Mouse (Mus musculus) kidney, embryonic 16.5 days (tissue): ENCODE data around the gene Atxn7l1. TPM values are rescaled to one million over a fixed set of nuclear protein-coding genes. Genes with fewer than 3 reads are reported as not detected.

ENCODE experiments used
- ATAC-seq: fragments of 200-750 bp; cut with Nextera tagmentation; 2 replicates; pipeline ENCODE4 v1.8.0; 2017; ENCODE audit warnings: moderate TSS enrichment; ENCODE audit not compliant: low FRiP score, low TSS enrichment
- H3K27ac ChIP-seq: fragments of 300-500 bp; sonication (generic); 2 replicates; pipeline ENCODE4 v1.5.1; 2014; ENCODE audit warnings: low read length
- H3K27me3 ChIP-seq: fragments of 300-500 bp; sonication (generic); 2 replicates; pipeline ENCODE4 v1.6.1; 2014; ENCODE audit warnings: low read length, control low read depth, mixed read lengths; ENCODE audit not compliant: insufficient read depth
- H3K36me3 ChIP-seq: fragments of 300-500 bp; sonication (generic); 2 replicates; pipeline ENCODE4 v1.6.1; 2014; ENCODE audit warnings: low read length, control low read depth, mixed read lengths; ENCODE audit not compliant: insufficient read depth
- H3K4me1 ChIP-seq: fragments of 300-500 bp; sonication (generic); 2 replicates; pipeline ENCODE4 v1.6.1; 2014; ENCODE audit warnings: low read length, control low read depth, mixed read lengths; ENCODE audit not compliant: insufficient read depth
- H3K4me2 ChIP-seq: fragments of 300-500 bp; sonication (generic); replicated peaks from 2 replicates; pipeline ENCODE4 v1.6.1; 2014; ENCODE audit warnings: low read depth, low read length
- H3K4me3 ChIP-seq: fragments of 300-500 bp; sonication (generic); 2 replicates; pipeline ENCODE4 v1.5.1; 2014; ENCODE audit warnings: mild to moderate bottlenecking, low read length
- H3K9ac ChIP-seq: fragments of 300-500 bp; sonication (generic); replicated peaks from 2 replicates; pipeline ENCODE4 v1.6.1; 2014; ENCODE audit warnings: low read length
- H3K9me3 ChIP-seq: fragments of 300-500 bp; sonication (generic); 2 replicates; pipeline ENCODE4 v1.6.1; 2016; ENCODE audit warnings: low read length, control low read depth
- WGBS: fragments of 180-500 bp; shearing (Covaris S2); extraction: QIAGEN DNeasy Blood & Tissue Kit; methylation state at CpG from one replicate; pipeline ENCODE4 v1.1.7; 2014; 5-methylcytosine and 5-hydroxymethylcytosine counted together
- polyA plus RNA-seq: library from polyadenylated mRNA; unstranded; fragments of >200 nt; fragmentation: Nextera tagmentation; extraction: Ambion mirVana; gene quantifications from 2 replicates; pipeline ENCODE4 v1.2.1, GENCODE M21; 2015

The Atxn7l1 gene
- polyA plus RNA-seq, 1 experiment from 2014 or later: 9.9 TPM

GRCm38 (mm10) chr12:33190133-33190532 is 42.6 kb downstream of the Atxn7l1 start:
- no peak overlapping the region for H3K4me2 ChIP-seq
- no peak for ATAC-seq
- WGBS: 92% methylated on average over 7 of the region's 7 CpGs

GRCm38 (mm10) chr12:33190633-33191032 is 43.1 kb downstream of the Atxn7l1 start:
- no peaks in the 10 kb centered on the region for H3K9me3 ChIP-seq
- H3K9ac ChIP-seq: no peak overlapping the region
- peaks cover 14% of the 10 kb centered on the region for H3K4me1 ChIP-seq
- H3K36me3 ChIP-seq: no peaks in the 10 kb centered on the region
- no peaks in the 10 kb centered on the region for H3K27me3 ChIP-seq
- 68% methylated on average over 6 of the region's 6 CpGs for WGBS
- no peak overlapping the region for H3K4me2 ChIP-seq
- ATAC-seq: no peak
- no peak overlapping the region for H3K27ac ChIP-seq
- no peak overlapping the region for H3K4me3 ChIP-seq

More at GRCm38 (mm10) chr12:33190133-33190532, 42.6 kb downstream of the Atxn7l1 start:
- no peak overlapping the region for H3K27ac ChIP-seq
- H3K4me3 ChIP-seq: no peak overlapping the region
- H3K4me1 ChIP-seq: peaks cover 14% of the 10 kb centered on the region
- H3K36me3 ChIP-seq: no peaks in the 10 kb centered on the region
- H3K9ac ChIP-seq: no peak overlapping the region
- H3K27me3 ChIP-seq: no peaks in the 10 kb centered on the region
- no peaks in the 10 kb centered on the region for H3K9me3 ChIP-seq

GRCm38 (mm10) chr12:33193408-33193901 is 46.0 kb downstream of the Atxn7l1 start:
- H3K4me2 ChIP-seq: no peak overlapping the region
- H3K9me3 ChIP-seq: no peaks in the 10 kb centered on the region
- peak overlapping the region; percentile 27; the same call in 1 of the 2 replicates for H3K27ac ChIP-seq
- H3K27me3 ChIP-seq: no peaks in the 10 kb centered on the region
- no peaks in the 10 kb centered on the region for H3K36me3 ChIP-seq
- WGBS: 16% methylated on average over 11 of the region's 11 CpGs
- H3K9ac ChIP-seq: no peak overlapping the region
- H3K4me3 ChIP-seq: no peak overlapping the region
- H3K4me1 ChIP-seq: peaks cover 12% of the 10 kb centered on the region
- peak; percentile 84; the same call in 1 of the 2 replicates for ATAC-seq

GRCm38 (mm10) chr12:33195175-33195574 is 47.7 kb downstream of the Atxn7l1 start:
- H3K4me2 ChIP-seq: no peak overlapping the region
- 57% methylated on average over 8 of the region's 8 CpGs for WGBS

GRCm38 (mm10) chr12:33197287-33197686 is 49.8 kb downstream of the Atxn7l1 start:
- no peaks in the 10 kb centered on the region for H3K9me3 ChIP-seq
- no peak for ATAC-seq
- H3K4me3 ChIP-seq: no peak overlapping the region
- no peaks in the 10 kb centered on the region for H3K27me3 ChIP-seq
- no peak overlapping the region for H3K9ac ChIP-seq
- H3K27ac ChIP-seq: no peak overlapping the region
- H3K4me2 ChIP-seq: no peak overlapping the region
- no peaks in the 10 kb centered on the region for H3K36me3 ChIP-seq
- WGBS: 65% methylated on average over 6 of the region's 6 CpGs
- H3K4me1 ChIP-seq: peaks cover 8% of the 10 kb centered on the region

More at GRCm38 (mm10) chr12:33195175-33195574, 47.7 kb downstream of the Atxn7l1 start:
- no peaks in the 10 kb centered on the region for H3K9me3 ChIP-seq
- H3K27ac ChIP-seq: no peak overlapping the region
- H3K4me1 ChIP-seq: peaks cover 12% of the 10 kb centered on the region
- no peak overlapping the region for H3K4me3 ChIP-seq
- H3K9ac ChIP-seq: no peak overlapping the region
- no peaks in the 10 kb centered on the region for H3K27me3 ChIP-seq
- ATAC-seq: no peak
- no peaks in the 10 kb centered on the region for H3K36me3 ChIP-seq

- no peak overlapping the region for H3K9ac ChIP-seq
- no peak for ATAC-seq
- H3K9me3 ChIP-seq: no peaks in the 10 kb centered on the region
- peaks cover 8% of the 10 kb centered on the region for H3K4me1 ChIP-seq
- no peaks in the 10 kb centered on the region for H3K27me3 ChIP-seq
- 74% methylated on average over 6 of the region's 6 CpGs for WGBS
- H3K27ac ChIP-seq: no peak overlapping the region
- no peak overlapping the region for H3K4me3 ChIP-seq
- no peak overlapping the region for H3K4me2 ChIP-seq
- no peaks in the 10 kb centered on the region for H3K36me3 ChIP-seq
Observed at GRCm38 (mm10) chr12:33197746-33198145, 50.3 kb downstream of the Atxn7l1 start.

GRCm38 (mm10) chr12:33201068-33201467 is 53.6 kb downstream of the Atxn7l1 start:
- H3K4me2 ChIP-seq: no peak overlapping the region
- H3K27ac ChIP-seq: no peak overlapping the region
- WGBS: 90% methylated on average over 6 of the region's 6 CpGs
- no peaks in the 10 kb centered on the region for H3K9me3 ChIP-seq
- ATAC-seq: no peak
- no peak overlapping the region for H3K4me3 ChIP-seq
- H3K36me3 ChIP-seq: no peaks in the 10 kb centered on the region
- H3K9ac ChIP-seq: no peak overlapping the region
- H3K4me1 ChIP-seq: 0 out of 2 replicates have a peak, but pooled peaks cover 2% of the 10 kb centered on the region
- H3K27me3 ChIP-seq: no peaks in the 10 kb centered on the region

- no peaks in the 10 kb centered on the region for H3K36me3 ChIP-seq
- H3K9ac ChIP-seq: no peak overlapping the region
- no peak overlapping the region for H3K4me3 ChIP-seq
- 60% methylated on average over 7 of the region's 7 CpGs for WGBS
- H3K27ac ChIP-seq: no peak overlapping the region
- no peak overlapping the region for H3K4me2 ChIP-seq
- no peak for ATAC-seq
- no peaks in the 10 kb centered on the region for H3K27me3 ChIP-seq
- H3K4me1 ChIP-seq: 0 out of 2 replicates have a peak, but pooled peaks cover 2% of the 10 kb centered on the region
- H3K9me3 ChIP-seq: no peaks in the 10 kb centered on the region
Observed at GRCm38 (mm10) chr12:33201491-33202210, 54.2 kb downstream of the Atxn7l1 start.

- Histone ChIP-seq H3K27ac (no peak overlapping the region), H3K4me3 (no peak overlapping the region), H3K9ac (no peak overlapping the region), H3K27me3 (no peaks in the 10 kb centered on the region), H3K36me3 (no peaks in the 10 kb centered on the region), H3K4me1 (0 out of 2 replicates have a peak, but pooled peaks cover 2% of the 10 kb centered on the region), H3K9me3 (no peaks in the 10 kb centered on the region), H3K4me2 (no peak overlapping the region)
- whole genome bisulfite sequencing: 83% methylated on average over 4 of the region's 4 CpGs
- no peak for ATAC-seq
Observed at GRCm38 (mm10) chr12:33205255-33205654, 57.8 kb downstream of the Atxn7l1 start.

- WGBS: 86% methylated on average over 6 of the region's 6 CpGs
- Histone ChIP-seq H3K4me3 (no peak overlapping the region), H3K27me3 (no peaks in the 10 kb centered on the region), H3K9ac (no peak overlapping the region), H3K4me1 (0 out of 2 replicates have a peak, but pooled peaks cover 2% of the 10 kb centered on the region), H3K4me2 (no peak overlapping the region), H3K9me3 (no peaks in the 10 kb centered on the region), H3K36me3 (no peaks in the 10 kb centered on the region), H3K27ac (no peak overlapping the region)
- ATAC-seq: no peak
Observed at GRCm38 (mm10) chr12:33206300-33206699, 58.8 kb downstream of the Atxn7l1 start.
